Mouse (Mus musculus) CH12.LX (cell line): ENCODE measurements around the gene Qsox2. TPM values are rescaled to one million over a fixed set of nuclear protein-coding genes. Genes with fewer than 3 reads are reported as not detected.
A peak's percentile ranks its signal among the peaks of the same experiment; 100 is the strongest.

ENCODE experiments used
- DNase-seq: peaks from one replicate; pipeline ENCODE4 v3.0.0-alpha.2; 2013; ENCODE audit errors: extremely low read depth
- H3K27ac ChIP-seq: 2 replicates; pipeline ENCODE4 v1.5.1; 2012; ENCODE audit warnings: low read depth, mild to moderate bottlenecking, control low read depth, moderate library complexity; ENCODE audit not compliant: insufficient read depth
- H3K27me3 ChIP-seq: replicated peaks from 2 replicates; pipeline ENCODE3; 2012; ENCODE audit warnings: inconsistent platforms
- H3K36me3 ChIP-seq, 2 experiments: replicated peaks in 1 of 2; 2 replicates each; pipeline versions ENCODE3 to v1.6.1; 2012; ENCODE audit warnings: inconsistent platforms in 1 of 2, low read length in 1 of 2, mild to moderate bottlenecking in 1 of 2, mixed read lengths in 1 of 2, moderate library complexity in 1 of 2; ENCODE audit not compliant: control insufficient read depth in 1 of 2, insufficient read depth in 1 of 2
- H3K4me1 ChIP-seq, 2 experiments: 2 replicates each; pipeline ENCODE4 v1.6.1; 2012; ENCODE audit warnings: inconsistent platforms in 1 of 2, moderate library complexity in 1 of 2; ENCODE audit not compliant: insufficient read depth in 2 of 2, control insufficient read depth in 1 of 2
- H3K4me2 ChIP-seq: 2 replicates; pipeline ENCODE4 v1.6.1; 2012; ENCODE audit warnings: low read depth, mild to moderate bottlenecking, control low read depth; ENCODE audit not compliant: poor library complexity, insufficient read depth, severe bottlenecking
- H3K4me3 ChIP-seq, 3 experiments: fragments of 150-350 bp in 1 of 3; sonication (generic) in 1 of 3; replicated peaks in 1 of 3; 2 replicates each; pipeline versions ENCODE3 to v1.5.1; 2011 to 2012; ENCODE audit warnings: low read depth in 2 of 3, low read length in 2 of 3, mild to moderate bottlenecking in 2 of 3, moderate library complexity in 2 of 3, control low read depth in 1 of 3, improper control_type of control experiment in 1 of 3, inconsistent platforms in 1 of 3, mixed read lengths in 1 of 3; ENCODE audit not compliant: poor library complexity in 1 of 3
- H3K79me2 ChIP-seq: replicated peaks from 2 replicates; pipeline ENCODE4 v1.6.1; 2012; ENCODE audit warnings: mild to moderate bottlenecking, moderate library complexity; ENCODE audit not compliant: control insufficient read depth, poor library complexity, insufficient read depth, severe bottlenecking; ENCODE audit errors: extremely low read depth
- H3K9ac ChIP-seq: 2 replicates; pipeline ENCODE4 v1.6.1; 2012; ENCODE audit warnings: low read depth, mild to moderate bottlenecking, control low read depth, moderate library complexity; ENCODE audit not compliant: insufficient read depth
- H3K9me3 ChIP-seq: replicated peaks from 2 replicates; pipeline ENCODE3; 2012; ENCODE audit warnings: low read length, inconsistent platforms, mixed read lengths
- BHLHE40 ChIP-seq: IDR thresholded peaks from 2 replicates; pipeline ENCODE4 v1.6.1; 2011; ENCODE audit warnings: mild to moderate bottlenecking, low read depth, low read length, improper control_type of control experiment
- CHD1 ChIP-seq: IDR thresholded peaks from 2 replicates; pipeline ENCODE4 v1.6.1; 2012; ENCODE audit warnings: low read depth, low read length, improper control_type of control experiment, inconsistent platforms
- CTCF ChIP-seq, 2 experiments: IDR thresholded peaks in 1 of 2; conservative IDR thresholded peaks in 1 of 2; 2 replicates each; pipeline ENCODE4 v1.5.1; 2011 to 2012; ENCODE audit warnings: low read depth in 2 of 2, low read length in 2 of 2, improper control_type of control experiment in 1 of 2, inconsistent platforms in 1 of 2, mild to moderate bottlenecking in 1 of 2, moderate library complexity in 1 of 2
- EP300 ChIP-seq: IDR thresholded peaks from 2 replicates; pipeline ENCODE4 v1.6.1; 2011; ENCODE audit warnings: low read length, improper control_type of control experiment
- ETS1 ChIP-seq: conservative IDR thresholded peaks from 2 replicates; pipeline ENCODE4 v1.6.1; 2012; ENCODE audit warnings: low read depth, mild to moderate bottlenecking, inconsistent platforms, low read length, improper control_type of control experiment, moderate library complexity
- GABPA ChIP-seq: IDR thresholded peaks from 2 replicates; pipeline ENCODE4 v1.6.1; 2012; ENCODE audit warnings: low read depth, low read length, improper control_type of control experiment, inconsistent platforms; ENCODE audit not compliant: insufficient replicate concordance
- JUND ChIP-seq: conservative IDR thresholded peaks from 2 replicates; pipeline ENCODE4 v1.6.1; 2011; ENCODE audit warnings: low read depth, low read length, improper control_type of control experiment
- MEF2A ChIP-seq: IDR thresholded peaks from 2 replicates; pipeline ENCODE4 v1.6.1; 2014; ENCODE audit warnings: low read depth, mild to moderate bottlenecking, inconsistent platforms, low read length, improper control_type of control experiment, borderline replicate concordance
- MXI1 ChIP-seq: IDR thresholded peaks from 2 replicates; pipeline ENCODE4 v1.6.1; 2011; ENCODE audit warnings: mild to moderate bottlenecking, low read depth, low read length, improper control_type of control experiment
- NELFE ChIP-seq: IDR thresholded peaks from 2 replicates; pipeline ENCODE4 v1.6.1; 2011; ENCODE audit warnings: low read depth, low read length, improper control_type of control experiment
- NRF1 ChIP-seq: IDR thresholded peaks from 2 replicates; pipeline ENCODE4 v1.6.1; 2014; ENCODE audit warnings: low read depth, mild to moderate bottlenecking, inconsistent platforms, low read length, improper control_type of control experiment, moderate library complexity
- POLR2AphosphoS2 ChIP-seq: IDR thresholded peaks from 2 replicates; pipeline ENCODE4 v1.6.1; 2011; ENCODE audit warnings: low read depth, low read length, improper control_type of control experiment
- RCOR1 ChIP-seq: conservative IDR thresholded peaks from 2 replicates; pipeline ENCODE4 v1.6.1; 2012; ENCODE audit warnings: low read depth, mild to moderate bottlenecking, inconsistent platforms, low read length, improper control_type of control experiment
- SIN3A ChIP-seq: IDR thresholded peaks from 2 replicates; pipeline ENCODE4 v1.6.1; 2012; ENCODE audit warnings: low read length, improper control_type of control experiment, inconsistent platforms
- SMC3 ChIP-seq: IDR thresholded peaks from 2 replicates; pipeline ENCODE4 v1.6.1; 2011; ENCODE audit warnings: low read depth, low read length, improper control_type of control experiment
- TBP ChIP-seq: conservative IDR thresholded peaks from 2 replicates; pipeline ENCODE4 v1.6.1; 2011; ENCODE audit warnings: low read depth, low read length, improper control_type of control experiment
- TCF12 ChIP-seq: IDR thresholded peaks from 2 replicates; pipeline ENCODE4 v1.6.1; 2014; ENCODE audit warnings: low read depth, mild to moderate bottlenecking, inconsistent platforms, low read length, improper control_type of control experiment
- UBTF ChIP-seq: IDR thresholded peaks from 2 replicates; pipeline ENCODE4 v1.6.1; 2012; ENCODE audit warnings: low read depth, mild to moderate bottlenecking, inconsistent platforms, low read length, improper control_type of control experiment, moderate library complexity
- USF1 ChIP-seq: IDR thresholded peaks from 2 replicates; pipeline ENCODE4 v1.6.1; 2014; ENCODE audit warnings: low read depth, mild to moderate bottlenecking, inconsistent platforms, low read length, improper control_type of control experiment
- USF2 ChIP-seq: conservative IDR thresholded peaks from 2 replicates; pipeline ENCODE4 v1.6.1; 2011; ENCODE audit warnings: low read depth, low read length, improper control_type of control experiment
- ZC3H11A ChIP-seq: IDR thresholded peaks from 2 replicates; pipeline ENCODE4 v1.6.1; 2012; ENCODE audit warnings: low read depth, mild to moderate bottlenecking, inconsistent platforms, low read length, improper control_type of control experiment
- ZKSCAN1 ChIP-seq: IDR thresholded peaks from 2 replicates; pipeline ENCODE4 v1.6.1; 2012; ENCODE audit warnings: low read depth, inconsistent platforms, low read length, improper control_type of control experiment, borderline replicate concordance
- ZNF384 ChIP-seq: IDR thresholded peaks from 2 replicates; pipeline ENCODE4 v1.6.1; 2012; ENCODE audit warnings: low read depth, low read length, improper control_type of control experiment, inconsistent platforms
- dilution Hi-C: fragments of 300-500 bp; cut with MboI; formaldehyde crosslinking; loops from 2 replicates; pipeline ENCODE4 v1.14.3; 2020; ENCODE audit warnings: low sequenced_read_pairs; ENCODE audit not compliant: extremely low pct_unique_long_range_greater_than_20kb, extremely low pct_ligation_motif_present
- in situ Hi-C: fragments of 300-500 bp; cut with MboI; formaldehyde crosslinking; loops from 3 replicates; pipeline ENCODE4 v1.14.3; 2019; ENCODE audit warnings: low sequenced_read_pairs, low pct_ligation_motif_present, low pct_unique_long_range_greater_than_20kb, mixed read lengths
- polyA plus RNA-seq: library from polyadenylated mRNA; unstranded; fragments of >175 nt; gene quantifications from 2 replicates; pipeline ENCODE4 v1.2.1, GENCODE M21; 2012; ENCODE audit warnings: low read depth; ENCODE audit not compliant: insufficient read length
- total RNA-seq, 2 experiments: library from RNA; depleted of rRNA; stranded (reverse); fragments of 300-350 nt in 1 of 2; fragments of >200 nt in 1 of 2; gene quantifications; 2 replicates each; pipeline ENCODE4 v1.2.3; 2012 to 2014

Qsox2 gene
- total and polyA plus RNA-seq, 3 experiments = 6.4 to 11.5 (median 9.3) TPM

GRCm38 (mm10) chr2:26209566-26209965 is 27.8 kb downstream of the Qsox2 start:
- H3K4me1 ChIP-seq = no peaks in the 10 kb centered on the region
- dilution Hi-C loops (no loop called here), in situ Hi-C loops (no loop called here)
- no peak overlapping the region for H3K4me3 ChIP-seq
- no peak for DNase-seq
- H3K36me3 ChIP-seq = peaks cover 39 to 50% of the 10 kb centered on the region in 2 experiments
- no peak overlapping the region for H3K27ac ChIP-seq
- no peaks in the 10 kb centered on the region for H3K79me2 ChIP-seq
- peaks cover 9% of the 10 kb centered on the region for H3K9me3 ChIP-seq
- H3K4me2 ChIP-seq = no peak overlapping the region
- peaks cover 2% of the 10 kb centered on the region for H3K27me3 ChIP-seq
- TF ChIP-seq MEF2A (no peak), NELFE (no peak), CTCF (conservative IDR thresholded peaks at IDR 0.05 in 1 of 2, IDR thresholded peaks at IDR 0.05 in 1 of 2; ENCODE audit: low read depth in 2 of 2, low read length in 2 of 2) (no peak), SMC3 (no peak)
- TF ChIP-seq, all 38 proteins: peak for 0
- H3K9ac ChIP-seq = no peak overlapping the region

GRCm38 (mm10) chr2:26208126-26208789 is 29.1 kb downstream of the Qsox2 start, which contains the start of gene Lhx3:
Lhx3 (minus strand) TSS chr2:26208289.
- H3K4me2 ChIP-seq = no peak within 1 kb of the TSS
- H3K4me1 ChIP-seq = no peaks in the 10 kb centered on the region
- H3K36me3 ChIP-seq = peaks cover 29 to 38% of the 10 kb centered on the region in 2 experiments
- no peaks in the 10 kb centered on the region for H3K79me2 ChIP-seq
- TF ChIP-seq MXI1 = peak; percentile 29; the same call in 1 of the 2 replicates
- no peak for TF ChIP-seq MEF2A
- no peak within 1 kb of the TSS for H3K9ac ChIP-seq
- dilution Hi-C loops = no loop called here
- in situ Hi-C loops = no loop called here
- no peak within 1 kb of the TSS for H3K27ac ChIP-seq
- no peak within 1 kb of the TSS for H3K4me3 ChIP-seq
- DNase-seq = peak; percentile 22
- H3K9me3 ChIP-seq = peaks cover 9% of the 10 kb centered on the region
- peaks cover 2% of the 10 kb centered on the region for H3K27me3 ChIP-seq

DNA sequence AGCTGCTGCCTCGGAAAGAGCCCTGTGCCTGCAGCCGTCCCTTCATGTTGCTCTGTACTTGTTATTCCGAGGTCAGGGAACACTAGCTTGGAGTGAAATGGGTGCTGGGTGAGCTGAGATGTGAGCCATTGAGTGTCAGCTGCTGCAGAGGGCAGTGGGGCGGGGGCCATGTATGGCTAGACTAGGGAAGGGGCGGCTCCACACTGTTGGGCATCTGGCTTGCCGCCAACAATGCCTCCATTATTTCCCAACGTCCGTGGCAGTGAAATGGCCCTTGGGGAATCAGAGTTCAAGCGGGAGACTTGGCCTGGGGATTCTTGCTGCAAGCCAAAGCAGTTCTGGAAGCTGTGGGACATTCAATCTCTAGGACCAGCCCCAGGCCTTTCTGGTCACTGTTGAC is 29.8 kb downstream of the Qsox2 start:
- Histone ChIP-seq H3K79me2 (no peaks in the 10 kb centered on the region), H3K36me3 (peaks cover 25 to 33% of the 10 kb centered on the region in 2 experiments), H3K9me3 (peaks cover 9% of the 10 kb centered on the region), H3K4me1 (no peaks in the 10 kb centered on the region), H3K27ac (no peak overlapping the region), H3K4me3 (no peak overlapping the region), H3K9ac (no peak overlapping the region), H3K4me2 (no peak overlapping the region), H3K27me3 (peaks cover 2% of the 10 kb centered on the region)
- TF ChIP-seq USF2 (no peak), TCF12 (no peak), SMC3 (no peak), ZC3H11A (no peak), EP300 (no peak), GABPA (no peak), ETS1 (no peak), USF1 (no peak), ZNF384 (no peak), JUND (no peak), POLR2AphosphoS2 (no peak), RCOR1 (no peak), TBP (no peak), CHD1 (no peak), ZKSCAN1 (no peak), BHLHE40 (no peak), SIN3A (no peak), UBTF (no peak), NRF1 (no peak)
- in situ Hi-C loops (no loop called here), dilution Hi-C loops (no loop called here)
- no peak for DNase-seq
